Mouse (Mus musculus) kidney, embryonic 14.5 days (tissue): ENCODE data around the gene Lin28b. TPM values are rescaled to one million over a fixed set of nuclear protein-coding genes. Genes with fewer than 3 reads are reported as not detected.

Source experiments
- ATAC-seq: fragments of 200-750 bp; cut with Nextera tagmentation; 2 replicates; pipeline ENCODE4 v1.8.0; 2017; ENCODE audit warnings: moderate number of reproducible peaks, mild to moderate bottlenecking, moderate TSS enrichment, moderate library complexity; ENCODE audit not compliant: low FRiP score, low TSS enrichment
- H3K27ac ChIP-seq: fragments of 300-500 bp; sonication (generic); 2 replicates; pipeline ENCODE4 v1.5.1; 2014; ENCODE audit warnings: low read depth, mild to moderate bottlenecking, low read length, moderate library complexity, mixed read lengths
- H3K27me3 ChIP-seq: fragments of 300-500 bp; sonication (generic); 2 replicates; pipeline ENCODE4 v1.6.1; 2014; ENCODE audit warnings: mild to moderate bottlenecking, low read length; ENCODE audit not compliant: control insufficient read depth, insufficient read depth
- H3K36me3 ChIP-seq: fragments of 300-500 bp; sonication (generic); 2 replicates; pipeline ENCODE4 v1.6.1; 2014; ENCODE audit warnings: low read length, mixed read lengths; ENCODE audit not compliant: control insufficient read depth, insufficient read depth
- H3K4me1 ChIP-seq: fragments of 300-500 bp; sonication (generic); 2 replicates; pipeline ENCODE4 v1.6.1; 2014; ENCODE audit warnings: low read length, mixed read lengths; ENCODE audit not compliant: control insufficient read depth, insufficient read depth
- H3K4me2 ChIP-seq: fragments of 300-500 bp; sonication (generic); replicated peaks from 2 replicates; pipeline ENCODE4 v1.6.1; 2014; ENCODE audit warnings: low read depth, mild to moderate bottlenecking, low read length
- H3K4me3 ChIP-seq: fragments of 300-500 bp; sonication (generic); 2 replicates; pipeline ENCODE4 v1.5.1; 2014; ENCODE audit warnings: mild to moderate bottlenecking, low read length
- H3K9ac ChIP-seq: fragments of 300-500 bp; sonication (generic); 2 replicates; pipeline ENCODE4 v1.6.1; 2014; ENCODE audit warnings: low read depth, mild to moderate bottlenecking, low read length, moderate library complexity
- H3K9me3 ChIP-seq: fragments of 300-500 bp; sonication (generic); 2 replicates; pipeline ENCODE4 v1.6.1; 2016; ENCODE audit warnings: low read length; ENCODE audit not compliant: control insufficient read depth
- WGBS: fragments of 180-500 bp; shearing (Covaris S2); extraction: QIAGEN DNeasy Blood & Tissue Kit; methylation state at CpG from one replicate; pipeline ENCODE4 v1.1.7; 2014; 5-methylcytosine and 5-hydroxymethylcytosine counted together
- polyA plus RNA-seq: library from polyadenylated mRNA; unstranded; fragments of >200 nt; fragmentation: Nextera tagmentation; extraction: Ambion mirVana; gene quantifications from 2 replicates; pipeline ENCODE4 v1.2.1, GENCODE M21; 2014

Gene Lin28b
- polyA plus RNA-seq, 1 experiment from 2014 or later, result 3.1 TPM

DNA sequence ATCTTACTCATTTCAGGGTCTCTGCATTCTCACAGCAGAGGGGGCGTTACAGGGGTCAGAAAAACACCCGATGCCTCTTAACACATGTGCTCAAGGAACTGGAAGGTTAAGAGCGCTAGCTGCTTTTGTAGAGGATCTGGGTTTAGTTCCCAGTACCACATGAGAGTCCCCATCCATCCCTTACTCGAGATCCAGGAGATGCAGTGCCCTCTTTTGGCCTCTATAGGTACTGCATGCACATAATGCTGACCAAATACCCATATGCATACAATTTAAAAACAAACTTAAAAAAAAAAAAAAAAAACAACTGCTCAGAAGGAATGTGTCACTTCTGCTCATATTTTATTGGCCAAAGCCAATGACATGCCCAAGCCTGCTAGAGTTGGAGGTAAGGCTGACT, 141.8 kb downstream of the Lin28b start:
- Histone ChIP-seq H3K27ac (no peak overlapping the region), H3K9ac (no peak overlapping the region), H3K4me2 (no peak overlapping the region), H3K9me3 (no peaks in the 10 kb centered on the region), H3K36me3 (no peaks in the 10 kb centered on the region), H3K27me3 (no peaks in the 10 kb centered on the region), H3K4me1 (no peaks in the 10 kb centered on the region), H3K4me3 (no peak overlapping the region)
- 90% methylated on average over 4 of the region's 4 CpGs for WGBS
- no peak for ATAC-seq

DNA sequence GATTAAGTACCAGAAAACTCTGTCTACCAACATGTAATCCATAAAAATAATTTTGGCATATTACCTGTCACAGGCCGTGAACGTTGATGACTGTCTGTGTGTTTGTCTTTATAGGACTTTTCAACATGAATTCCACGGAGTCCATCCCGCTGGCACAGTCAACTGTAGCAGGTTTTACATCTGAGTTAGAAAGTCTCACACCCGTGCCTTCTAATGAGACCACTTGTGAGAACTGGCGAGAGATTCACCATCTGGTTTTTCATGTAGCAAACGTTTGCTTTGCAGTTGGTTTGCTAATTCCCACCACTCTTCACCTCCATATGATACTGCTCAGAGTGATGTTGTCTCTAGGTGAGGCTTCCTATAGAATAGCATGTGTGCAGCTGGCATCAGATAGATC, 147.1 kb downstream of the Lin28b start:
- Histone ChIP-seq H3K4me1 (no peaks in the 10 kb centered on the region), H3K27me3 (peaks cover 20% of the 10 kb centered on the region), H3K27ac (no peak overlapping the region), H3K9ac (no peak overlapping the region), H3K36me3 (no peaks in the 10 kb centered on the region), H3K4me3 (no peak overlapping the region), H3K9me3 (no peaks in the 10 kb centered on the region), H3K4me2 (no peak overlapping the region)
- no peak for ATAC-seq
- 72% methylated on average over 7 of the region's 7 CpGs for WGBS

DNA sequence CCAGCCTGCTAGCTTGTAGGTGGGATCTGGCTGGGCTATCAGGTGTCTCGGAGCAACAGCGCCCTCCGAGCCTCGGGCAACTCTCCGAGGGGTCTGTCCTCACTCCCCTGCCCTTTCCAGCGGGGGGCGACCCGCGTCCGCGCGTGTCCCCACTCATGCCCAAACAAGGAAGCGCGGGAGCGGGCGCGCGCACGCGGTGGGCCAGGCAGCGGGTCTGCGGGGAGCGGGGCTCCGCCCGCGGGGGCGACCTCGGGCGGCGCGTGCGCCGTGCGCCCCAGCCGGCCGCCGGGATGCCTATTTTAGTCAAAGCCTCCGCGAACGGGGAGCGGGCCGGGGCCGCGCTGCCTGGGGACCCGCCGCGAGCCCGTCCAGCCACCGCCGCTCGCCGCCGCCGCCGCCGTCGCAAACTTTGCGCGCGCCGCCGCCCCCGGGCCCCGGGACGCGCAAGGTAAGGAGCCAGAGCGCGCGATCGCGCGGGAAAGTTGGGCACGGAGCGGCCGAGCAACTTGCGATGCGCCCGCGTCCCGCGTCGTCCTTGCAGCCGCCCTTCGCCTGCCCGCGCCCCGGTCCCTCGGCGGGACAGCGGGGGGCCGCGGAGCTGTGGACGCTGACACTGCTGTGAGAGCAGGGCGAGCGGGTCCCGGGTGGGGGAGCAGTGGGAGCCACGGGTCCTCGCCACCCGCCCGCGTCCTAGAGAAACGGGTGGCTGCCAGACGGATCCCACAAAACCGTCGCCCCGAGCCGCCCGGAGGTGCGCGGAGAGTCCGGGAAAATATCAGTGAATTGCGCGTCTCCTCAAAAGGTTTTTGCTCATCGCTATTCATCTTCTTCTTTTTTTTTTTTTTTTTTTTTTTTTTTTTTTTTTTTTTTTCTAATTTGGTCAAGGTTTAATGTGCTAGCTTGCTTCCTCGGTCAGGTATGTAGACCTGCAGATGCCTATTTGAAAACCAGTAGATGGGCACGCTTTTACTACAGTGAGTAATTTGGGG, 150.5 kb downstream of the Lin28b start, which contains the start of gene Bves:
Gene Bves (plus strand): TSS at position 339 of the 989 bp plus-strand sequence.
- Histone ChIP-seq H3K27ac (no peak within 1 kb of the TSS), H3K4me2 (peak within 1 kb of the TSS; percentile 79), H3K27me3 (peaks cover 25% of the 10 kb centered on the region), H3K36me3 (no peaks in the 10 kb centered on the region), H3K9ac (peak within 1 kb of the TSS; percentile 50), H3K4me3 (peak within 1 kb of the TSS; percentile 62), H3K9me3 (no peaks in the 10 kb centered on the region), H3K4me1 (no peaks in the 10 kb centered on the region)
- ATAC-seq, result peak; percentile 82
- under 1% methylated on average over 109 of the region's 116 CpGs for WGBS

DNA sequence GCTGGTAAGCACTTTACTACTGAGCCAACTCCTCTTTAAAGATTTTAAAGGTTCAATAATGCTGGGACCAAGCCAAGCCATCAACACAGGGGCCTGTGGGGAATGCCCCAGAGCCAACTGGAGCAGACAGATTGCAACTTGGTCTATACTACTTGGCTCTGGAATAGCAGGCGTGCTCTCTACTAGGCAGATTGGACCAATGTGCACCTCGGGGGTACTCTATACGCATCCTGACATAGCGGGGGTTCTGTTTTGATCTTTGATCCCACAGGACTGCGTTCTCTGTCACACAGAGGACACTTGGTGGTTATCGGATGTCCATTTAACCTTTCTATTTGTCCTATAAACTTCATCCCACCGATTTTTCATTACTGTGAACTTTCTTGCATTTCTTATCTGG, 151.3 kb downstream of the Lin28b start:
- H3K27me3 ChIP-seq, result peaks cover 25% of the 10 kb centered on the region
- peak overlapping the region; percentile 79 for H3K4me2 ChIP-seq
- peak; percentile 71; the same call in 1 of the 2 replicates for ATAC-seq
- no peaks in the 10 kb centered on the region for H3K4me1 ChIP-seq
- no peaks in the 10 kb centered on the region for H3K36me3 ChIP-seq
- no peak overlapping the region for H3K27ac ChIP-seq
- H3K4me3 ChIP-seq, result peak overlapping the region; percentile 62
- H3K9me3 ChIP-seq, result no peaks in the 10 kb centered on the region
- H3K9ac ChIP-seq, result no peak overlapping the region
- WGBS, result 36% methylated on average over 7 of the region's 7 CpGs

DNA sequence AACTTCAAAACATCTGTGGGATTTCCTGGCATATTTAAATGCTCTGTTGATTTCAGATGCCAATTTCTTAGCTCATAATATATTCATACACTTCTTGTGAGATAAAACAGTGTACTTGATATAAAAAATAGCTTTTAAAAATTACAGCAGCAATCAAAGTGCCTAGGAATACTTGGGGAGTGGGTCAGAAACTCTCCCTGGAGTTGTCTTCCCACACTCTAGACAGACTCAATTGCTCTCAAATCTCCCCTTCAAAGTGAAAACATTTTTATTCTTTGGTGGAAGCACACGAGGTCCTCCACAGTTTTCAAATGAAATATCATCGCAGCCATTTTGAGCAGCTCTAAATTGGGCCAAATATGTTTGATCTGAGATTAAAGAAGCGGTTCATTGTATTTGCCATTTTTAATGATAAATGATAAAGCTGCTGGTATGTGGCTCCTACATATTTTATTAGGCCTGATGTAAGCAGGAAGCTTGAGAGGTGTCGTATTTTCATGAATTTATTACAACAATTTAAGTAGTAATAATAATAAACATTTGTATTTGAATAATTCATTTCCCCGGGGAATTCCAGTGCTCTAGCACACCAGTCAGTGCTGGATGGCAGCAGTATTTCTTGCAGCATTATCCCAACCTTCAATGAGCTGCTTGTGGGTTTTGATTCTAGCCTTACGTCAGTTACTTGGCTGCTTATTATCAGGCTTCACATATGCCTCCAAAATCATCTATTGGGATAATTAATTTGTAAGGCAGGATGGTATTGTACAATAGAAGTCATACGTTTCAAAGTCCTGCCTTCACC, 157.8 kb downstream of the Lin28b start:
- H3K27ac ChIP-seq, result no peak overlapping the region
- no peaks in the 10 kb centered on the region for H3K4me1 ChIP-seq
- no peak overlapping the region for H3K4me3 ChIP-seq
- no peaks in the 10 kb centered on the region for H3K27me3 ChIP-seq
- H3K9me3 ChIP-seq, result no peaks in the 10 kb centered on the region
- ATAC-seq, result no peak
- H3K9ac ChIP-seq, result no peak overlapping the region
- no peaks in the 10 kb centered on the region for H3K36me3 ChIP-seq
- no peak overlapping the region for H3K4me2 ChIP-seq
- WGBS, result 77% methylated on average over 7 of the region's 7 CpGs

Other genes with a start within 250 kb of the Lin28b start
- 1.2 TPM in 2 replicates for gene Bves, start 150.6 kb downstream of the Lin28b start, polyA plus RNA-seq
- 19.1 and 21.3 TPM in 2 replicates for gene Hace1, start 91.4 kb upstream of the Lin28b start, polyA plus RNA-seq